Mouse (Mus musculus) left cerebral cortex, postnatal 10 days (tissue): ENCODE measurements at regions not wholly inside any gene's neighbourhood (a gene's known extent, or its start where the extent isn't known, plus 50 kb on each side); places are given as distances from the start of the nearest gene placed in this dataset.

Experiments used
- DNase-seq, 2 experiments: peaks; one replicate each; pipeline ENCODE4 v3.0.0; 2021 to 2022; ENCODE audit warnings: low spot score in 2 of 2, mixed read lengths in 1 of 2; ENCODE audit errors: extremely low spot score in 1 of 2
- intact Hi-C: fragments of 180-260 bp; cut with DNase I; formaldehyde crosslinking; loops from one replicate; pipeline ENCODE4 v1.15.1; 2025

DNA sequence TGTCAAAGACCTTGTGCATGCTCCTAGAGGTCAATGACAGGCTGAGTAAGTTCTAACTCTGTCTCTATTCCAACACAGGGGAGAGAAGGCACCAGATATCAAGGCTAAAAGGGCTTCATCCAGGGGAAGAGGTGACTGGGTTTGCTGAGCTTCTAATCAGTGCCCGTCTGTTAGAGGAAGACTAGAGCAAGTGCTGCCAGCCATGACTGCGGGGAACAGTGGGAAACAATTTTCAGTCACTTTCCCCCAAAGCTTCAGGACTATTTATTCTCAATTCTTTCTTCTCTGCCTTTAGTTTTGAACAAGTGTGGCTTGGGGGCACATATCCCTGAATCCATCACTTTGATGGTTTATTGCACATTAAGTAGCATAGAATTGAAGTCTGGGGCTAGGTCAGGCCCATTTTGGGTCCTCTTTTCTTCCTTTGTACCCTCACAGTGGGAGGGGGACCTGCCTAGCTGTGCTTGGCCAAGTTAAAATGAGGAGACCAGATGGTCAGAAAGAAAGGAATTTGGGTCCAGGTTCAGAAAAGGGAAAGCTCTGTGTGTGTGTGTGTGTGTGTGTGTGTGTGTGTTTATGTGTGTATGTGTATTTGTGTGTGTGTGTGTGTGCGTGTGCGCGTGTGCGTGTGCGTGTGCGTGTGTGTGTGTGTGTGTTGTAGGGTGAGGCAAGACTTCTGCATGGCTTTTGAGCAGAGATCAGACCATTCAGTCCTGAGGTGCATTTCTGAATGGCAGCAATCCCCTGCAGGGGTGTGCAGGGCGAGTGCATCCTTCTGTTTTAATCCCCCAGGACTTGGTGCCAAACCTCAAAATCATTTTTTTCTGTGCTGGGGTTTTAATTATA is 337.2 kb downstream of the 1500009L16Rik start:
- intact Hi-C loops, result loop anchor here (10.0 kb wide), 1 partner anchor 385 kb away; the partner anchor contains the start of gene Nuak1
- DNase-seq, result no peak

DNA sequence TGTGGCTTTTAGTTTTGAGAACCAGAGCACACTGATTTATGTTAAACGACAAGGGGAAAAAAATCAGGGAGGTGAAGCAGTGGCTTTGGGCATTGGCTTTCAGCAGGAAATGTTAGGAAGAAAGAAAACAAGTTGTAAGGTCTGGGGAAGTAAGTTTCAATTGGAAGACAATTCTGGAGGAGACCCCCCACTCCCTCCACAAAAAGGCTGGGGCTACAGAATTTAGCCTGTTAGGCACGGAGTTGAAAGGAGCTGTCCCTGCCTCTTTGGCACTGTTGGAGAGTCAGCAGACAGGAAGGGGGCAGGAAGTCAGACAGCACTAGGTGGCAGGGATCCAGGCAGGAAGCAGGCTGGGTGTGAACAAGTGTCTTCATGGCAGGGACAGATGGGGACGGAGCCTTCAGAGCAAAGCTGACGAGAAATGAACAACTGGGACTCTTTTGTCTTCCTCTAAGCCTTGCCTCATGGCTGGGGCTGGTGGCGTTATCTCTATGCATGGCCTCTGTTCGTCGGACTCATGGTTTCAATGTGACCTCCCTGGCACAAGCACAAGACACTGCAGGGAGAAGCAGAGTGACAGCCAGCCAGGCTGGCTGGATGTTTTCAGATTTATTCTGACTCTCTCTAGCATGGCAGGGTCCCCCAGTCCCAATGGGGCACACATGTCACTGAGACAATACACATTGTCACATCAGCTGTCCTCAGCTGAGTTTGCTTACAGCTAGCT is 338.0 kb downstream of the 1500009L16Rik start:
- intact Hi-C loops, result loop anchor here (10.0 kb wide), 1 partner anchor 384 kb away; the partner anchor contains the start of gene Nuak1
- peak; percentile 69 to 90 for DNase-seq

DNA sequence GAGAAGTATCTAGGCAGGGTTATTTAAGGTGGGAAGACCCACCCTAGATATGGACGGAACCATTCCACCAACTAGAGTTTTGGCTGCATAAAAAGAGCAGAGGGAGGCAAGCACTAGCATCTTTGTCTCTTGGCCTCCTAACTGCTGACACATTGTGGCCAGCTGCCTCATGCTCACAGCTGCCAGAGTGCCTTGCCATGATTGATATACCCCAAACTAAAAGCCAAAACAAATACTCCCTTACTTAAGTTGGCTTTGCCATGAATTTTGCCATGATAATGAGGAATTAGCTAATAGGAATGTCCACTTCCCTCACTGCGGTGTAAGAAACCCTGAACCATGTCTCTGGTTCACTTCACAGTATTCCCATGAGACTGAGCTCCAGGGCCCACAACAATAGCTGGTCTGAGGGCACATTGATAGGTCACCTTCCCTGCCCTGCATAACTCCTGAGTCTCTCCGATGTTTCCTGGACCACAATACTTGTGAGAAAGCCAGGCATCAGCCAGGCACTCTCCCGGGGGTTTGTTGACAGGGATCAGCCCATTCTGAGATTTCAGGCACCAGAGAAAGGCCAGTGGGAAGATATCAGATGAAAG is 344.5 kb downstream of the 1500009L16Rik start:
- intact Hi-C loops, result loop anchor here (10.0 kb wide), 1 partner anchor 378 kb away; the partner anchor contains the start of gene Nuak1
- DNase-seq, result no peak

DNA sequence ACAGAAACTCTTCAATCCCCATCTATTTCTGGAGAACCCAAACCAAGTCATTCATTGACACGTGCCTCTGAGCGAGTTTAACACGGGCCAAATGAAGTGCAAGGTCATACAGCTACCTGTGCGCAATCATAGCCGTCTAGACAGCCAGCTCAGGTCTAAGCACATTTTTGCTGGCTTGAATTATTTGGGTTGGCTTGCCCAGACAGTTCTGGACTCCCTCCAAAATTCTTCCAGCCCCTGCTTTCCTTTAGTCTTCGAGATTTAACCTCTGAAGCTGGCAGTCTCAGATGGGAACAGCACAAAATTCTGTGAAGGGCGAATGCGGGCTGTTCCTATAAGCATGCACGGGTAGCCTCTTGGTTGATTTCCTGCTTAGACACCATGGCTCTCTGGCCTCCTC is 347.1 kb downstream of the 1500009L16Rik start:
- intact Hi-C loops, result loop anchor here (10.0 kb wide), 1 partner anchor 375 kb away; the partner anchor contains the start of gene Nuak1
- no peak for DNase-seq

DNA sequence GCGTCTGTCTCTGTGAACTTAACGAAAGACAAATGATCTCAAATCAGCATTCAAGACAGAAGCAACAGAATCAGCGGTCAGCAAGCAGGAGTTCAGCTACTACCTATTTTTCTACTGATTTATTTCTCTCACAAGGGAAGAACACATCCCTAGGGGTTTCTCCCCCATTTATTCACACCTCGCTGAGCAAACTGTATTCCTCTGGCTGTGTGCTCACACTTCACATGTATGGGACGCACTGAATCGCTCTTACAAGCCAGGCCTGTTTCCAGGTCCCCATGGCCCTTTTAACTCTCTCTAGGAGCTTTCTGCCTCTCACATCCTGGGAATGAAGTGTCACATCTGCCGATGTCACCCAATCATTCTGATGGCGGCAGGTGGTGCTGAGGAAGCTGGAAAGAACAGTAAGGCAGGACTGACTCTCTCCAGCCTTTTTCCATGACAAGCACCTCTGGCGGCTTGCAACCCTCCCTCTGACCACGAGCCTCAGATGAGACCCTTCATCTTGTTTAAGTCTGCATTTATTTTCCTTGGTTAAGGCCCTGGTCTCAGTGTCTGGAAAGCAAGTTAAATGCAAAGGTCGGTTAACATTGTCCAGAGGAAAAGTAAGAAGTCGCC is 350.3 kb downstream of the 1500009L16Rik start:
- intact Hi-C loops, result no loop called here
- no peak for DNase-seq

DNA sequence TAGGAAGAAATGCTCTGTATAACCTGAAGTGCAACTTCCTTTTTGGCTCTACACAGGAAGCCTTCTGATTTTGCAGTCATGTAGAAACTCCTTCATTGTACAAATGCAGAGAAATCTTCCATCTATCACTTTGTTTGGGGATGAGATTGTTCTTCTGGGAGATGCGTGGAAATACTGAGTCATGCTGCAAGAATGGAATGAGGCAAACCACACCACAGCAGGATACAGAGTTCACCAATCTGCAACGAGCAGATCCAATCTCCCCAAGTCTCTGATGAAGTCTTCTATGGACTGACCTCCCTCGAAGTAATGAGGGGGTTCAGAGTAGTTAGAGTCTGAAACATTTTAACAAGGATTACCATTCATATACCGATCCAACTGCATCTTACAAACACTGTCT is 352.9 kb downstream of the 1500009L16Rik start:
- intact Hi-C loops, result no loop called here
- DNase-seq, result no peak

DNA sequence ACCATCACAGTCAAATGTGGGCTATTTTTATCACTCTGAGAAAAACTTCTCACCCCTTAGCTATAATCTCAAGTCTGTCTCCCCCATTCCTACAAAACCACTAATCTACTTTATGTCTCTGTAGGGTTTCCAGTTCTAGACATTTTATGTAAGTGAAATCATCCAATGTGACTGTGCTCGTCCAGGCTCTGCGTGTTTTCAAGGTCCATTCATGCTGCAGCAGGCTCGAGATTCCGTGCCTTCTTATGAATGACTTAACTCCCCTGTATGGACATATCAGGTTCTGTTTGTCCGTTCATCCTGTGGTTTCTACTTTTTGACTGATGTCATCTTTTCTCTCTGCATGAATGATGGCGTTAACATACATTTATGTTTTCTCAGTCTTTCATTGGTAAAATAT is 357.6 kb downstream of the 1500009L16Rik start:
- no peak for DNase-seq
- intact Hi-C loops, result no loop called here

DNA sequence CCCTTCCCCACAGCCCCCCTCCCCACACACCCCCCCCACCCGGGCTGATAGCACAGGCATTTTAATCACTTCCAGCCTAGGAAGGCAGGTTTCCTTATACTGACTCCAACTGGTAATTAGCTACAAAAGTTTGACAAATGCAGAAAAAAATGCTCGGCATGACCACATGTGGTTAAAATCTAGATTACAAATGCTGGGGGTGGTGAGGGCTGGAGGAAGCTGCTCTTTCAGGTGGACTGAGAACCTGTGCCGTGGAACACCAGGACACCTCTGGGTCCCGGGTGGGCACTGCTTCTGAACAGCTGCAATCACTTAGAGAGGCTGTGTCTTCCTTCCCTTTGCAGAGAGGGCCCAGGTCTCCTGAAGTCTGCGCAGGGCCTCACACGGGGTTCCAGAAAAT is 358.7 kb downstream of the Nuak1 start:
- no peak for DNase-seq
- intact Hi-C loops, result no loop called here

DNA sequence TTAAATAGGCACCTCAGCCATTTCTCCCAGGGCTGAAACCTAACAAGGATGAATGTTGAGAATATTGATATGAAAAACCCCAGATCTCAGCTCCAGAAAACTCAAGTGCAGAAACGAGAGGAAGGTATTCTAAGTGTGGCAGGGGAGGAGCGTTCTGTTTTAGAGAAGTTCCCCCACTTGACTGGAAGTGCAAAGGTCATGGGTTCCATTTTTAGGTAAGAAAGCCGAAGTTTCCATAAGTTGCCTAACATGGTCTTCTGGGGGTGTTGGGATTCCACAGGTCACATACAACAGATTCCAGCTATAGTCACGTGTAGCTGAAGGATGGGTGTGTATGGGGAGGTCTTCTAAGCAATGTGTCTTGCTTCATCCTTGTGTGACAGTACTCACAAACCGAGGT is 352.9 kb downstream of the Nuak1 start:
- no peak for DNase-seq
- intact Hi-C loops, result no loop called here

DNA sequence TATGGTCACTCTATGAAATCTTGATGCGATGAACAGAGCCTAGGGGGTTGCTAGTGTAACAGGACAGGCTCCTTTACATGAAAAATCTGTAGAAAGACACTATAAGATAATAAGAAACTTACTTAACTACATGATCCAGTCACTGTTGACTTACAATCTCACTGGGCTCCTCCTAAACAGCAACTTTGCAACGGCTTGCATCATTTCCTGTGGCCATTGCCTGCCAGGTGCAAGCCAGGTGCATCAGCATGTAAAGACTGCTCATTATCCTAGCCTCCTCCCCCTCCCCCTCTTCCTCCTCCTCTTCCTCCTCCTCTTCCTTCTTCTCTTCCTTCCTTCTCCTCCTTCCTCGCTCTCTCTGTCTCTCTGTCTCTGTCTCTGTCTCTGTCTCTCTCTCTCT is 352.5 kb downstream of the Nuak1 start:
- no peak for DNase-seq
- intact Hi-C loops, result no loop called here

DNA sequence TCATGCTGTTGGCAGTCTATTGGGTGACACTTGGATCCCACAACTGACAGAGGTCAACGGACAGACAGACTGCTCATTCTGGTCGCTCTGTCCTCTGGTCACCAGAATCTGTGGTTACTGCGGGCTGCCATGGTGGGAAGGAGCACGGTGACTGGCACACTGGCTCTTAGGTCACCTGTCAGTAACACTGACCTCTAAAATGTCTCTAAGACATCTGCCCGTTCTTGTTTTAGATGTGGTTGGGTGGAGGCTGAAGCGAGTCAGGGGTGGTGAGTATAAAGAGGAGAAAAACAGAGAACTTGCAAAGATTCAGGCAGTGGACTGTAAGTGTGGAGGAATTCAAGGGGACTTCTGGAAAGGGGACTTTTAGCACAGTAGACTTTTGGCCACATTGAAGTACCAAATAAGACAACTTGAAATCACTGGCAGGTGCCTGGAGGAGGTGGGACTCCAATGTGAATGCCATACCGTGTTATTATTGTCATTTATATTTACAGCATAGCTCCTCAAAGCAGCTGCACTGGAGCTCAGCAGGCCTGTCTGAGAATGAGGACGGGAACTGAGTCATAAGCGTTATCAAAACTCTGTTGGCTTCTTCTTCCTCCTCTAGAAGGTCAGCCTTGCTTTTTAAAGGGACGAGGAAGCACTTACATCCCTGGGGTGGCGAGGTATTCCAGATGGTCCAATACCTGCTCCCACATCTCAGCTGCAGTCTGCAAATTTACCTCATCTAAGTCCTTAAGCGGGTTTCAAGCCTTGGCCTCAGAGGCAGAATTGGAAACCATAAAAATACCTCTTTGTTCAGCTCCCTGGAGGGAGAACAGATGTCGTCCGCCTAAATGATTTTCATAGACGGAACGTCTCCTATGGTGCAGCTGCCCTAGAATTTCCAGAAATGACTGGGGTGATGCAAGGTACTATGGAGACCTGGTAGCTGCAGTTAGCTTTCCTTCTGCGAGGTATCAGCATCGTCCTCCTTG is 351.3 kb downstream of the Nuak1 start:
- peak in 1 of 2 experiments; percentile 6 for DNase-seq
- intact Hi-C loops, result no loop called here

DNA sequence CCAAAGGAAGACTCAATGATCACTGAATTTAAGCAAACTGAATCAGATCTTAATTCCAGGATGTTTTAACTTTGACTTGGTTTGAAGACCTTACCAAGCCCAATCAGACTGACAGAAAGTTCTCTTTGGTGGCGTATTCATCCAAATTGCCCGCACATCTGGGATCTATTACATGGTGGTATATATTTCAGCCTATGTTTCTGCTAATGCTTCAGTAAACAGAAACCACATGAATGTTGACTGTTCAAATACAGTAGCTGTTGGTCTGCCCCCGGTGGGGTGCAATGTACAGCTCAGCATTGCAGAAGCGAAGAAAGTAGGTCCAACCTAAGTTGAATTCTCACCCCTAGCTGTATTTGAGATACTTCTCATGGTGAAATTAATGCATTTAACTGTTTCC is 346.5 kb downstream of the Nuak1 start:
- DNase-seq, result no peak
- intact Hi-C loops, result no loop called here

DNA sequence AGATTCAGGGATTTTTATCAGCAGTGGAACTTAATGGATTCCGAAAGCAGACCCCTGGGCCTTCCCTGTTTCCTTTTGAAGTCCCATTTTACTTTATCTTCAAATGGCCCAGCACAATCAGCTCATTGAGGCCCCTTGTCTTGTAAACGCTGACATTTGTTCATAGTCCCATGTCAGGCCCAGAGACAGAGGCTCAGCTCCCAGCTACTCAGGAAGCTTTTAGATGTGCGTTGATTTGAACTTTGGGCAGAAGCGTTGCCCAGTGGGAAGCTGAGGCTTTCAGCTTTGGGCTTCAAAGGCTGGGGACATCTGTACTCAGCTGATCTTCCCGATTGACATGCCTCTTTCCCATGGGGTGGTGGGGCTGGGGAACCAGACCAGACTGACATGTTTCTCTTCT is 343.2 kb downstream of the Nuak1 start:
- DNase-seq, result no peak
- intact Hi-C loops, result no loop called here

DNA sequence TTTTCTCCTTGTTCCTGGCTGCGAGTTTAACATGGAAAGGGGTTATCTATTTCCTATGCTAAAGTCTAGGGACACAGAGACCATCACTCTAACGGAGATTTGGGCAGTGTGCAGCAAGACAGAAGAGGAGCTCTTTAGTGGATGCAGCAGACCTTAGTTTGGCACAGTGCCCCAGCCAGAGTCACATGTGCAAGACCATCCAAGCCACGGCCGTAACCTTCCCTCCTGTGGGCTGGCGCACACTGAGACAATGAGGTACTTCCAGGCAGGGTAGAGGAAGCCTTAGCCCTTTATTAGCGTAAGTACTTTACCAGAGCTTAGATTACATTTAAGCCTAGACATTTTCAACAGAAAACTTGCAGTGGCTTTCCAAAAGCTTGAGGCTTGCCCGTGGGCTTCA is 336.4 kb downstream of the Nuak1 start:
- intact Hi-C loops, result no loop called here
- peak in 1 of 2 experiments; percentile 52 for DNase-seq

DNA sequence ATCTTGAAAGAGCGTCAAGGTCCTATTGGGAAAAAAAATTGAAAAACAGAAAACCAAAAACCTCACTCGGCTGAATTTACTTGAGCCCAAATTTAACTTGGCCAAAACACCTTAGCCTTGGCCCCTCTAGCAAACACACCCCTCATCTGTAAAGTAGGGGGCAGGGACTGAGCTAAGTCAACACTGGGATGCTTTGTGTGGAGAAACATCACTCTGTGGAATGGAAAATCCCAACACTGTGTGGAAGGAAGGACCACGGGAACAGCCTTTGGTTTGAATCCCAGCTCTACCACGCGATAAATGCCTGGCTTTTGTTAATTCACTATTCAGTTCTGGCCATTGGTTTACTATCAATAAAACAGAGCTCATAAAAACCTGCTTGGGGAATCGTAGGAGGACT is 335.8 kb downstream of the Nuak1 start:
- intact Hi-C loops, result no loop called here
- DNase-seq, result no peak

DNA sequence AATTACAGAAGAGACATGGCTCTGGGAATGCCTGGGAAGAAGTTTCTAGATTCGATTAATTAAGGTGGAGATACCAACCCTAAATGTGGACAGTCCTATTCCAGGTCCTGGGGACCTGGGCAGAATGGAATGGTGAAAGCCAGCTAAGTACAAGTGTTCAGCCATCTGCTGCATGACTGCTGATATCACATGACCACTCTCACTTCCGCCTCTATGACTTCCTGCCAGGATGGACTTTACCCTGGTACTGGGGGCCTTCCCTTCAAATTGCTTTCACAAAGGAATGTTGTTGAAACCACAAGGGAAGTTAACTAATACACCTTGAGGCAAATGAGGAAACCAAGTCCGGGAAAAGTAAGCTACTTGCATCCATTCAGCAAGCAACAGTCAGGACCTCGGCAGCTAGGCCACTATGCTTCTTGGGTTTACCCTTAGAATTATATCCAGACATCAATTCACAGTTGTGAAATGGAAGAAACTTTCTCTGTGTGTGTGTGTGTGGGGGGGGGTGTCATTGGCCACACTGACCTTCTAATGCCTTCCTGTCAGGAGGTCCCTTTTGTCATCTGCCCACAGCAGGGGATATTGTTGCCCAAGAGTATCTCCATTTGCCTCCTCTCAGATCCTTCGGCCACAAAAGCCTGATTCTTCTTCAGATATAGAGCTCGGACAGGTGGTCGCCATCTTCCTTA is 330.6 kb downstream of the Nuak1 start:
- intact Hi-C loops, result no loop called here

DNA sequence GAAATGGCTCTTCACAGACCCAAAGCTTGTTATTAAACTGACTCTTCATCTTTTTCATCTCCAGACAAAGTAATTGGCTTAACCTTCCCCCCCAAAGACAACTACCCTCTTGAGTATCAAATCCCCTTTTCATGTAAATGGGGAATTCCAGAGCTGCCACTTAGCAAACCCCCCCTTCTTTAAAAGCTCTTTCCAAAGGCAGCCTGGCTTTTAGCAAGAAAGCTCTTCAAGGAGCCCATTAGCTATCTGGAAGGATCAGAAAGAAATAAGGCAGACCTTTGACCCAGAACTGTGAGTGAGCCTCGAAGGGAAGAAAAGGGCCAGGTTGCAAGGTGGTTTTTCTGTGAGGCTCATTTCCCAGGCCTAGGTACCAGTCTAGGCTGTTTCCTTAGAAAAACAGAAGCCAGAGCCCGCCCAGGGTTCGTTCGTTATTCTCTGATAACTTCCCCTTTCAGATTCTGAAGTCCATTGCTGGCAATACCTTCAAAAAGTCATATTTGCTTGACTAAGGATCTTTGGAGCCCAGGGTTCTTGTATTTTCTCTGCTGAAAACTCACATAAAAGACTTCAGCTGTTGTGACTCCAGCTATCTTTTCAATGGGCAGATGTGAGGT is 329.9 kb downstream of the Nuak1 start:
- intact Hi-C loops, result no loop called here
- no peak for DNase-seq

More for the DNA sequence above, 330.6 kb downstream of the Nuak1 start:
- no peak for DNase-seq
